Mouse (Mus musculus) layer of hippocampus, postnatal 14 days (tissue): Measurements from ENCODE around the gene P2rx1. TPM values are rescaled to one million over a fixed set of nuclear protein-coding genes. Genes with fewer than 3 reads are reported as not detected.

ENCODE experiments used
- DNase-seq, 2 experiments: peaks; one replicate each; pipeline ENCODE4 v3.0.0; 2021 to 2022; ENCODE audit warnings: low spot score in 2 of 2, mixed read lengths in 1 of 2
- total RNA-seq, 2 experiments: library from RNA; stranded (reverse); gene quantifications; 2 replicates each; pipeline ENCODE4 v1.2.3; 2021

Gene P2rx1
- total RNA-seq, 2 experiments from 2014 or later: 0.65 to 0.83 TPM

- no peak for DNase-seq
Measured at GRCm38 (mm10) chr11:72987234-72987633, 11.7 kb upstream of the P2rx1 start.

DNA sequence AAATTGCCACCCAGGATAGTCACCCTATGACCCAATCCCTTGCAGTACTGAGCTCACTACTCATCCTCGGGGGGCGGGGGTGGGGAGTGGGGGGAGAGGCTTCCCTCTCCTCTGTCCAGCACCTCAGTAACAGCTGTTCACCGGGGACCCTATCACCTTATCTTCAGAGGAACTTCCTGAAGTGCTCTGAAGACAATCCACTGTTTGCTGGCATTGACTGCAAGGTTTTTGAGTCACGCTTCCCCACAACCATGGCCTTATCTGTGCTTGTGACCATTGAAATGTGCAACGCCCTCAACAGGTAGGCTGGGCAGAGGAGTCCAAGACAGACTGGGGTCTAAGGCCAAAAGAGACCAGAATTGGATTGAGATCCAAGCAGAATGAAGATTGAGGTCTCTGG is 11.1 kb upstream of the P2rx1 start:
- DNase-seq: no peak

DNA sequence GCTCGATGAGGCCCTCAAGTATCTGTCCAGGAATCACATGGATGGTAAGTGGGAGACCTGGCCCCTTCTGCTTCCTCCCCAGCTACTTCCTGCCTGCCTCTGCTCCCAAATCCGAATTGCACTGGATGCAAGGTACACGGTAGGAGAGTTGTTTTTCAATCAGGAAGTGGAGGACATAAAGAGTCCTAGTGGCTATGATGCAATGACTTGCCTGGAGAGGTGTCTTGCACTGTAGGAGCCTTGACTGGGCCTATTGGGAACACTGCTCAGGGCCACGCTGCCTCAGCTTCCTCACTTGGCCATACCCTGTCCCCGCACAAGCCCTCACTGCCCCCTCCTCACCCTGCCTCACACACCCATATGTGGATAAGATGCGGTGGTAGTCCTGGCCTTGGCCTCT is 9.9 kb upstream of the P2rx1 start:
- DNase-seq: no peak

DNA sequence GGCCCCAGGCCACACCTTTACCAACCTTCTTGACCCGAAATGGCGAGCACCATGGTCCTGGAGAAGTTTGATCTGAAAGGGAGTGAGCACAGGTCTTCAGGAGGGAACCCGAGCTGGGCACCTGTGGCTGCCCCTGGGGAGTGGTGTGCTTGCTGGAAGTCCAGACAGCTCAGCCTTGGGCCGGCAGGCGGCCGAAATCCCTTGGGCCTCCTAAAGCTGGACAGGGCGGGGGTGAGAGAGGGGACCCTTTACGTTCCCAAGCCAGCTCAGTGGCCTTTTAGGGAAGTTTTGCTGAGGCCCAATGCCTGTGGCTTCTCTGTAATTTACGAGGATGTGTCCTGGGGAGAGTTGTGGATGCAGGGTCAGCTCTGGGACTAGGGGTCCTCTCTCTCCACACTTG is 8.2 kb upstream of the P2rx1 start:
- no peak for DNase-seq

DNA sequence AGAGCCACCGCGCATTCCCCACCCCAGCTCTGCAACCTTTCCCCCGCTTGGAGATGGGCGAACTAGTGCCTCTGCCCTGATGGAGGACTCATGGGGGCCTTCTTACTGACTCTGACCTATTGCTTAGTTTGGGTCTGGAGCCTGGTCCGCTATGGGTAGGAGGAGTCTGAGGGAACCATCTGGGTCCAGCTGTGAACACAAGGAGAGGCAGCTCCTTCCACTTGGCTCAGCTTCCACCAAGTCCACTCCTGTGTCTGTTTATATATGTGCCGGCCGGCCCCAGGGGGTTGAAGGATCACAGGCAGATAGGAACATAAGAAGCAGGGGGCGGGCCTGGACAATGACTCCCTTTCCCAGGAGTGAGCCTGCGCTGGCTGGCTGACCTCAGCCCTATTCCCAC is 6.9 kb upstream of the P2rx1 start:
- DNase-seq: no peak

GRCm38 (mm10) chr11:72996346-72996745 is 2.6 kb upstream of the P2rx1 start:
- no peak for DNase-seq

DNA sequence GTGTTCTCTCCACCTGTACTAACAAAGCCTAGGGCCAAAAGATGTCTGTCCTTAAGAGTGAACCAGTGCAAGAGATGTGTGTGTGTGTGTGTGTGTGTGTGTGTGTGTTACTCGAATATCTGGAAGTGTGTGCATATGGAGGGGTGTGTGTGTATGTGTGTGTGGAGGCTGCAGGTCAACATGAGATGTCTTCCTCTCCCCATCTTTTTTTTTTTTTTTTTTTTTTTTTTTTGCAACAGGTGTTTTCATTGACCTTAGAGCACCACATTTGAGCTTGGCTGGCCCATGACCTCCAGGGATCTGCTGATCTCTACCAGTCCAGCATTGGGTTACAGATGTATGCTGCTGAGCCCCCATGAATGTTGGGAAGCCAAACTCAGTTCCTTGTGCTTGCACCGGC is 2.1 kb upstream of the P2rx1 start:
- no peak for DNase-seq

DNA sequence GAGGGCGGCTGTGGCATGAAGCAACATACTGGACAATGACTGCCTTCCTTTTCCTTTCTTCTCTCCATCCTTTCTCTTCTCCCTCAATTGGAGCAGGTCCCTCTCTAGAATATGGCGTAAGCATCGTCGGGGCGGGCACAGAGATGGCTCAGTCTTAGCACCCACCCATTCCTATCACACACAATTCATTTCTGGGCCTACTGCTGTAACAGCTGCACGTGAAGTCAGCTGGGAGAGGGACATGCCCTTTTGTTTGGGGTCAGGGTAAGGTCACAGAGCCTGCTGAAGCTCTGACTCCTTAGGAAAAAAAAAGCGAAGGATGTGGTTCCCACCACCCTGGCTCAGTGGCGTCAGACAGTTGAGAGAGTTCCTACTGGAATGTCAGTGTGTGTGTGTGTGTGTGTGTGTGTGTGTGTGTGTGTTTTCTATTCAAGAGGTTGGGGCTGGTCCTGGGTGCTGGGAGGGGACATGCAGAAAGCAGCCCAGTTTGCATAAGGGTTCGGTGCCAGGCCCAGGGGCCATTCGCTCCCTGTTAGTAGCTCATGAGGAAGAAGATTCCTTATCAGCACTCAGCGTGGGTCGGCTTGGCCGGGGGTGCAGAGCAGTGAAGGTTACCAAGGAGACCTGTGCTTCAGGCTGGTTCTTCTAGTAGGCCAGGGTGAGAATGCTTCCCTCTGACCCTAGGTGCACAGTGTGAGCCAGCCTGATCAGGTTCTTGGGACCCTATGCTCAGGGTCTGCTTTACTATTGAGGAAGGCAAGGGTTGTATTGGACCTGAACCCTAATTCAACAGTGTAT is 1.2 kb upstream of the P2rx1 start:
- DNase-seq: no peak

DNA sequence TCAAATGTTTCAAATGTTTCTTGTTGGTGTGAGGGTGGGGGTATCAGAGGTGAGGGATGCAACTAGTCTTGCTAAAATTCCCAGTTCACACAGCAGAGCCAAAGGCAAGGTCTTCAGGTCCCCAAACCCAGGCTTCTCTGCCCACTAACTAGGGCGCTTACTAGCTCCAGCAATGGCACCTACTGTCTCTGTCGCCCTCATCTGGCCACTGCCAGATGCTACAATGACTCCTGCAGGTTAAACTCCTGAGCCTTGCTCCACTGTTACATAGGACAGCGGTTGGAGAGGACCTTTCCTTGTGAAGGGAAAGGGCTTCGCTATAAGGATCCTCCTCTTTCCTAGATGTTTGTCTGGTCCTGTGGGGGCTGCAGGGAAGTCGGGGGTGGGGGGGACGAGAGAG is 2.1 kb downstream of the P2rx1 start:
- peak; percentile 56 to 70 for DNase-seq

DNA sequence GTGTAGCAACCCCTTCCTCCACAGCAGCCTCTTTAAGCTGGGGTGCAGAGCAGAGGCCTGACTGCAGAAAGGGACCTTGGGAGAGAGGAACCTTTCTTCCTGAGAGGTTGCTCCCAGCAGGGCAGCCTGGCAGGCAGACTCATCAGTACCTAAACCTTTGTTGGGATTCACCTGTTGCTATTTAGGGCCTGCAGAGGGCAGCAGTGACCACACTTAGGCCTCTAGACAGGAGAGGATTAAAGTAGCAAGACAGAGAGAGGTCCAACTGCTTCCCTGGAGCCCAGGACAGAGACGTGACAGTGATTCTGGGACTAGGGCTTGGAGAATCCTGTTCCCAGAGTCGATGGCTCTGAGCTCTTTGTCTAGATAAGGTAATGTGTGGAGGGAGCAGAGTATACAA is 7.5 kb downstream of the P2rx1 start:
- no peak for DNase-seq

DNA sequence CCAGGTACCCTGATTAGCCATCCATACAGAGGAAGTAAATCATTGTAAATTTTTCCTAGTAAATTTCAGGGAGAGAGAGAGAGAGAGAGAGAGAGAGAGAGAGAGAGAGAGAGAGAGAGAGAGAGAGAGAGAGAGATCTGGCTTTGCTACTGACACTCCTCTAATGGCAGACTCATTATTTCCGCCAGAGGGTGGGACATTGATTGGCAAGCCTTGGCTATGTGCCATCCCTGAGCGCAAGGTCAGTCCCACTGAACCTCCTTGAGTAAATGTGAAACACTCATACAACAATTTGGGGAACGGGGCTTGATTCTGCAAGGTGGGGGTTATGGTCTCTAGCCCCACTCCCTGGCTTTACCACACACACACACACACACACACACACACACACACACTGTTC is 8.2 kb downstream of the P2rx1 start:
- no peak for DNase-seq

GRCm38 (mm10) chr11:73007698-73008481 is 9.0 kb downstream of the P2rx1 start:
- DNase-seq: no peak

- DNase-seq: no peak
Measured at GRCm38 (mm10) chr11:73008826-73009225, 9.9 kb downstream of the P2rx1 start.

DNA sequence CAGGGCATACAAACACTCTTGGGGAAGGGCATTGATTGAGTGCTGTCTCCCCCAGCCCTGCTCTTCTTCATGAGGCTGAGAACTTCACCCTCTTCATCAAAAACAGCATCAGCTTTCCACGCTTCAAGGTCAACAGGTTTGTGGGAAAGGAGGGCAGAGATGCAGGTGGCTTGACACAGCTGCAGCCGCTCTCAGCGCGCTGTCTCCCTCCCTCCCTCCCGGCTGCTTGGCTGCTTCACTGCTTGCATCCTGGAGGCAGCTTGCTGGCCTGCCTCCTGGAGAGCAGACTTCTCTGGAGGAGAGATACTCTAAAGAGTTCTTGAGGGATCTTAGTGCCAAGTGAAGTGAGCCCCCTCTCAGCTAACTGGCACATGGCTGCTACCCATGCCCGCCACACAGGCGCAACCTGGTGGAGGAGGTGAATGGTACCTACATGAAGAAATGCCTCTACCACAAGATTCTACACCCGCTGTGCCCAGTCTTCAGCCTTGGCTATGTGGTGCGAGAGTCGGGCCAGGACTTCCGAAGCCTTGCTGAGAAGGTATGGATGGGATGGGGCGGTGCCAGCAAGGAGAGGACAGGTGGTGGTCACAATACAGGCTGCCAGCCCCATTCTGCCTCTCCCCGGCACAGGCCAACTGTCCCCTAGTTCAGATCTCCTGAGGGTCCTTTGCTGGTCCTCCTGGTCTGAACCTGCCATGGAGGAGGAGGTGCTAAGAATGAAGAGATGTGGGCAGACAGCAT is 10.8 kb downstream of the P2rx1 start:
- DNase-seq: no peak

DNA sequence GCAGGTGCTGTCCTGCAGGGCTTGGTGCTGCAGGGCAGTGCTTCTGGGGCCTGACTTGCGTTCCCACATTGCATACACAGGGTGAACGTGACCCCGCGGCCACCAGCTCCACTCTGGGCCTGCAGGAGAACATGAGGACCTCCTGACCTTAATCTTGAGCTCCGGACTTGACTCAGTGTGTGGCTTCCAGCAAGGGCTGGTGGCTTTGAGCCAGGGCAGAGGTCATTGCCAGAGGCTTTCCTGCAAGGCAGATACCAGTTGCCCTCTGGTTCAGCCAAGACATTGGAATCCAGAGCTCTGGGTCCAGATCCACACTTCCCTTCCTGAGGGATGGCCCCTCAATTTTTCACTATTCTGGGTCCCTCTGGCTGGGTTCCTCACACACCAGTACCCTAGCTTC is 15.1 kb downstream of the P2rx1 start:
- no peak for DNase-seq

- peak; percentile 70 to 77 for DNase-seq
Measured at GRCm38 (mm10) chr11:73014831-73015344, 16.0 kb downstream of the P2rx1 start.

GRCm38 (mm10) chr11:73015391-73016102 is 16.6 kb downstream of the P2rx1 start:
- DNase-seq: no peak

DNA sequence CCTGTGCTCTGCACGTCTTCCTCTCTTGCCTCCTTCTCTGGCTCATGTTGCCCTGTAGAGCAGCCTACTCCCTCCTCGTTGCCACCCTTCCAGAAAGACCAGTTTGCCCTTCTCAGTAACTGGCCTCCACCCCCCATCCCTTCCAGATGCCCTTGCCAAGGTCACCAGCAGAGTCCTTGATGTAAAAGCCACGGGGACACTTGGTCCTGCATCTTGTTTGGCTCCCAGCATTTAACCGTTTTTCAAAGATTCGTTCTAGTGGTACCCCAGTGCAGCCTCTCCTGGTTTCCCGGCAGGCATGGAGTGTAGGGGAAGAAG is 17.2 kb downstream of the P2rx1 start:
- no peak for DNase-seq

GRCm38 (mm10) chr11:73018471-73019146 is 19.7 kb downstream of the P2rx1 start, which contains the start of gene Camkk1:
TSS of gene Camkk1 (plus strand) at chr11:73019008.
- peak; percentile 91 to 96 for DNase-seq

DNA sequence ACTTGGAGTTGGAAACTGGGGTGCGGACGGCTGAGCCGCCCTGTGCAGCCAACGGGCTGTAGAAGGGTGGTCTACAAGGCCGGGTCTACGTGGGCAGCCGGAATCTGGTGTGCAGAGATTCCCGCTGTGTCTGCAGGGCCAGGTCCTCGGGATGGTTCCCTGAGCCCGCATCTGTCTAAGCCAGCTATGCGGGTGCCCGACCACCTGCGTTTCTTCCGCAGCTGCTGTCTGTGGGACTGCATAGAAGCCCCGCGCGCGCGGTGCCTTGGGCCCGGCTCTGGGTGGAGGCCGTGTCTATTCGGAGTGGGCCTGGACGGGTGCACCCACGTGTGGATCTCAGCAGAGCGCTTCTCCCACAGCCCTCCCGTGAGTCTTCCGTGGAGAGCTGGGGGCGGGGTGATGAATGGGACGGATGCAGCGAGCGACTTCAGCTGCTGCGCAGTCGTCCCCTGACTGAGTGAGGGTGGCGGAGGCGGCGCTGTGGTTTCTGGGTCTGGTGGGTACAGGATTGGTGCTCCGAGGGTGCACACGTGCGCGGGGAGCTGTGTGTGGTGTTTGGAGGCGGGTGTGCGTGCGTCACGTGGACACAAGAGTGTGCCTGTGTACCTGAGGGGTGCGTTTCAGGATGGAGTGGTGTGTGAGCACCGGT is 20.4 kb downstream of the P2rx1 start:
- peak; percentile 67 to 80 for DNase-seq
